Mouse (Mus musculus): Measurements from ENCODE around the gene Zbtb40.
A peak's percentile ranks its signal among the peaks of the same experiment; 100 is the strongest.

Gene Zbtb40

DNA sequence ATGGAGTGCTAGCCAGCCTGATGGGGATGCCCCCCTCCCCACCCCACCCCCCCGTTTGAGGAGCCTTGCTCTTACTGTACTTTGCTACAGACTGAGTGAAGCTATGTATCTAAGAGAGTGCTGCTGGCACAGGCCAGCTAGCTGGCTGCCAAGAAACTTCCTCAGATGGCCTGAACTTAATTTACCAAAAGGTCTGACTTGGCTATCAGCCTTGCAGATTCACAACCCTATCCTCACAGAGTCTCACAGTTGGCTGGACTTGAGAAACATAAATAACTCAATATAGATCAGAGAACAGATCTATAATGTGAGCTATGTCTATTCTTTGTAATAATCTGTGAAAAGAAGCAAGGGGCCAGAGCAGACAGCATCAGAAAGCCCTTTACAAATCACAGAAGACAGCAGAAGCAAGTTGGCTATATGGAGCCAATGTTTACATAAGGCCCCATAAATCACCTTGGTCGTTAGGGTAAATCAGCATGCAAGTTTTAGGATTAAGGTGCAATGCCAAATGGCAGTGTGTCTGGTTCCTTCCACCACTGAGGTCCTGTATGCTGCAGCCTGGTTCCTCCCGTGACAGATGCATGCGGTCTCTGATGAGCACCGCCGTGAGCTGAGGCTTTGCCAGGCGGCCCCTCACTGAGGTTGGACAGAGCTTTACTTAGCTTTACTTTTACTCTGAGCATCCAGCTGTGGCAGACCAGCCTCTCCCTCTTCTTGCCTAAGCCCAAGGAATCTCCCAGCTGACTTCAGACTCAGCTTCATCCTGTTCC is 15.3 kb downstream of the Zbtb40 start:
- DNase-seq (ENCODE audit: low spot score in 2 of 2): no peak

DNA sequence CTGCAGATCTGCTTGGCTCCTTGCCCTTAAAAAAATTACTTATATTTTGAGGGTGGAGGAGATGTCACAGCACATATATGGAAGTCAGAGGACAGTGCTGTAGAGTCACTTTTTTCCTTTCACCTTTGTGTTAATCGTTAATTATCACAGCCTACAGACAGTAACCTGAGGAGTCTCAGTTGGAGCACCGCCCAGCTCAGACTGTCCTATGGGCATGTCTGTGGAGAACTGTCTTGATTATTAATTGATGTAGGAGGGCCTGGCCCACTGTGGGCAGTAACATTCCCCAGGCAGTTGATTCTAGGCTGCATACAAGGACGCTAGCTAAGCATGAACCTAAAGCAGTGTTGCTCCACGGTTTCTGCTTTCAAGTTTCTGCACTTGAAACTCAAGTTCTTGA is 16.1 kb downstream of the Zbtb40 start:
- no peak for DNase-seq (ENCODE audit: low spot score in 2 of 2)

DNA sequence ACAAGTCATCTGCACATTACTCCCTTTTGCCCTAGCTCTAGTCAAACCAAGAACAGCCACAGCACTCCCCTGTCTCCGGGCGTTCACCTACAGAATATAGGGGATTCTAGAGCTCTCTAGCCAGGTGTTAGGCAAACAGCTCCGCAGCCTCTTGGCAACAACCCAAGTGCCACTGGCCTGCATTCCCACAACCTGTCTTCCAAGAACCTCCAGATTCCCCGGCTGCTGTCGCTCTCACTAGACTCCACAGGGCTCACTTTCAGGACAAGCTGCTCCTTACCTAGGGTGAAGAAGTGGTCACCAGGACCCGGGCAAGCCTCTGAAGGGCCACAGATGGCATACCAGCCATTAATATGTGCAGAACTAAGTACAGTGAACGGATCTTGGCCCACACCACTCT is 17.3 kb downstream of the Zbtb40 start:
- DNase-seq (ENCODE audit: low spot score in 2 of 2): no peak

DNA sequence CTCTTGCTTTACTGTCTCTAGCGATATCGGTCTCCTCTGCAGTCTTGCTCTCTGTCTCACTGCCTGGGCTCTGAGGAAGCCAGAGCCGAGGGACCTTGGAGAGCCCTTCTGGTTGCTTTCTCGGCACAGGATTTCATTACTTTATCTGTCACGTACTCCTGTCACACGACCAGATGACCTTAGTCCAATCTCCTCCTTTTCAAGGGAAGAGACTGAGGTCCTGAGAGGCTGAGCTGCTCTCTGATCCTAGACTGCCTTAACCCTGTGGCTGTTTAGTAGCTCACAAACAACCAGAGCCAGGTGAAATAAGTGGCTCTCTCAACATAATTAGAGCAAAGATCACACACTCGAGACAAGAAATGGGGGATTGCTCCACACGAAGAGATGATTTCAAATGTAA is 19.3 kb downstream of the Zbtb40 start:
- no peak for DNase-seq (ENCODE audit: low spot score in 2 of 2)

DNA sequence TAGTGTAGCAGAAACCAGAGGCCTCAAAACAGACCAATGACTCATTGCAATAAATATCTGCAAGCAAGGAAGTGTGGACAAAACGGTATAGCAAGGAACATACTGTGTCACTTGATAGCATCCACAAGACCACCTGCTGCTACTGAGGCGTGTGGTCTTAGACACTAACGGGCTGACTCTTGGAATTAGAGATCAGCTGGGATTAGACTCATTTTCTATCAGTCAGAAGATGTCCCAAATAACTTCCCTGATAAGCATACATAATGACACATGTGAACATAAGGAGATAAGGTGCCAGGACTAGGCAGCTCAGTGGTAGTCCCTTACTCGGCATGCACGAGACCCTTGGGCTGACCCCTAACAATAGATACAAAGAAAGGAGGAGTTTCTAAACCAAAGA is 21.6 kb downstream of the Zbtb40 start:
- no peak for DNase-seq (ENCODE audit: low spot score in 2 of 2)

DNA sequence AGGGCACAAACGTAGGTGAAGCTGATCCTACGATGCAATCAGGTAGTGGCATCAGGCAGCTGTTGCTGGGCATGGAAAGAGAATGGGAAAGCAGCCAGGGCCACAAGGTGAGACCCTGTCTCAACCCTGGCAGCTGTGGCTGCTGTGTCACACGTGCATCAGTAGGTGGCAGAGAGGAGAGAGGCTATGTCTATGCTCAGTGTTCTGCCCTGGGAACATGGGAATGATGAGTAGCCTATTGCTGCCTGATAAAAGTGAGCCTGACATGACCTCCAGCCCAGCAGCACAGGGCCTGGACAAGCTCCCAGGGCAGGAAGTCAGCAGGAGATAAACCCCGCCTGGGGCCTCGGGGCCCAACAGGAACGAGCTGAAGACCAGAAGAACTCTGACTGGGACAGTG is 23.0 kb downstream of the Zbtb40 start:
- no peak for DNase-seq (ENCODE audit: low spot score in 2 of 2)

DNA sequence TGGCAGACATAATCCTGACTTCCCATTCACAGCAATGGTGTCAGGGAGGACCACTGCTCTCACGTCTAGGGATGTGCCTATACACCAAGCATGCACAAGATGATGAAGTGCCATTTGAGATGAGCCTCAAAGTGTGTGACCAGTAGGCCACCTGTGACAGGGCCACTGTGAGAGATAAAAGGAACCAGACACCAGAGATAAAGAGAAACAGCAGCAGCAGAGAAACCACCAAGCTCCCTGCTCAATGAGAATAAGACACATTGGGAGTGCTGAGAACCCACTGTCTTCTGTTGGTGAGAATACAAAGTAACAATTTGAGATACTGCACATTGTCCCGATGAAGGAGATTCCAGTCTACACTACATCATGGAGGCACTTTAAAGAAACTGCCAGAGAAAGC is 23.5 kb downstream of the Zbtb40 start:
- no peak for DNase-seq (ENCODE audit: low spot score in 2 of 2)

DNA sequence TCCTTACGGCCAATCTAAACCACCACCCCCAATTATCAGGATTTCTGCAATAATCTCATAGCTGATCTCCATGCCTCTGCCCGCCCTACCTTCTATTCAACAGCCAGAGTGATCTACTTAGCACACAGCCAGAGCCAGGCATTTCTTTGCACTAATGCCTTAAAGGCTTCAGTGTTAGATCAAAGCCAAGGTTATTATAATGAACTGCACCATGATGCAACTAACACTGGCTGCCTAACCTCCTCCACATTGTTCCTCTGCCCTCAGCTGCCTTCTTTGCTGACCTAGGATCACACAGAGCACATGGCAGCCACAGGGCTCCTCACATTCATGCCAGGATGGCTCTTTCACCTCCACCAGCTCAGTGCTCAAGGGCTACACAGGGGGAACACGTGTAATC is 28.5 kb downstream of the Zbtb40 start:
- DNase-seq (ENCODE audit: low spot score in 2 of 2): no peak

DNA sequence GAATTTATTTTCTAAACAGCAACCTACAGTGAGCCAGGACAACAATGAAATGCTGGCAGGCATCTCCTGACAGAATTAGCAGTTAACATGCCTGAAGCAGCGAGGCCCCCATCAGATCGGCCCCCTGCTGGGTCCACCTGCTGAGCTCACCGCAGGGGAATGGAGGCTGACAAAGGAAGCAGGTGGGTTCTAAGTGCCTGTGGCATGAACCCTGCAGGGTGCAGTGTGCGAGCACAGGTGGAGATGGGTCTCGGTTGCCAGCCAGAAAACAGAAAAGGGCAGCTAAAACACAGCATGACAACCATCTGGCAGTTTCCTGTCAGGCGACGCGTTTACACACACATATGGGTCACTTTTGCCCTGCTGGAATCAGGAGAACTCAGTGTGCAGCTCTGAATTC is 32.7 kb downstream of the Zbtb40 start:
- DNase-seq (ENCODE audit: low spot score in 2 of 2): no peak

DNA sequence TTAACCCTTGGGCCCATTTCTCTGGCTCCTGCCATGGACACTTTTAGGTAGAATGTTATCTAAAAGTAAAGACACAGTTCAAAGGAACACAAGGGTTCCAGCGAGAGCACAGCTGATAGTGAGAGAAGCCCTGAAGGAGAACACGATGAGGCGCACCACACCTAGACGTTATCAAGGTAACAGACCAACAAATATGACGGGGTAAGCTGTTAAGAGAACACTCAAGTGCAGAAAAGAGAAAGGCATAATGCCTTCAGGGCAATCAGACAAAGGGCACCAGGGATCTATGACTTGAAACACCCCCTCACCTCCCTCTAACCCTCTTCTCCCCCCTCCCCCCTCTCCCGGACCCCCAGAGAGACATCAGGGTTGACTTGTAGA is 33.1 kb downstream of the Zbtb40 start:
- DNase-seq (ENCODE audit: low spot score in 2 of 2): no peak

DNA sequence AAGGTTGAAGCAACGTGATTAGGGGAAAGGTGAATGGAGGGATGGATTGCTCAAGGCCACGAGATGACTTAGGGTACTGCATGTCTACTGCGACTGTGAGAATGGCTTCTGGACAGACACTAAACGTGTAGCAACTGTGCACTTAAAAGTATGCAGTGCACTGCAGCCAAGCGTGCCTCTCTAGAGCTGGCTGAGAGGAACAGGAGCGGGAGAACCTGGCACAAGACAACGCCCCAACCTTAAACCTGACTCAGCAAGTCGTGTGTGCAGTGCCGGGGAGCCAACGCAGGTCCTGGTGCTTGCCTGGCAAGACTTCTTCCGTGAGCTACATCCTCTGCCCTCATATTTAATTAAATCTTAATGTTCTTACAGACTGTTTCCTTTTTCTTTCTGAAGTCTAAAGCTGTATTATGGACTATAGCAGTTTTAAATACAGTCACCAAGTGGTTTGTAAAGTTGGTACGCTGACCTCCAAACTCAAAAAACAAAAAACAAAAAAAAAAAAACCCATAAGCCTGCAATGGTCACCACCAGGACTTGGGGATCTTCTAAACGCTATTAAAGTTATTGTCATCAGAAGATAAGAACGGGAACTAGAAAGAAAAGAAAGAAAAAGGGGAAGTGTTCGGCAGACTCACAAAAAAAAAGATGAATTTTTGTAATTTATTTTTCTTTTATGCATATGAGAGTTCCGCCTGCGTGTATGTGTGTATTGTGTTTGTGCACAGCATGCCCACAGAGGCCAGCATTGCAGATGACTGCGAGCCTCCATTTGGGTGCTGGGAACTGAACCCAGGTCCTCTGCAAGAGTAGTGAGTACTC is 33.7 kb downstream of the Zbtb40 start:
- no peak for DNase-seq (ENCODE audit: low spot score in 2 of 2)

DNA sequence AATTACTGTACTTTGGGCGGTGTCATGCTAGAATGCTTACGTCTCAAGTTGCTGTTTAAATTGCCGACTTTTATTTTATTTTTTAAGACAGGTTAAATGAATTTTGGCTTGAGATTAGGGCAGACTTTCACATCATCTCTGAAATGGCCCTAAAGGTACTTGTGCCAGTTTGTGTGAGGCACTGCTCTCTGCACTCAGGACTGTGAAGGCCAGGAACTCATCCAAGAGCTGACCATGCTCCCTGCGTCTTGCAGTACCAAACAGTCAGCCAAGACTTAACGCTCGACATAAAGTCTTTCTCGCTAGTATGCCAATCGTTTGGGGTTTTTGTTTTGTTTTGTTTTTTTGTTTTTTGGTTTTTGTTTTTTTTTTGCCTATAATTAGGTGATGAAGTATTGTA is 34.5 kb downstream of the Zbtb40 start:
- no peak for DNase-seq (ENCODE audit: low spot score in 2 of 2)

DNA sequence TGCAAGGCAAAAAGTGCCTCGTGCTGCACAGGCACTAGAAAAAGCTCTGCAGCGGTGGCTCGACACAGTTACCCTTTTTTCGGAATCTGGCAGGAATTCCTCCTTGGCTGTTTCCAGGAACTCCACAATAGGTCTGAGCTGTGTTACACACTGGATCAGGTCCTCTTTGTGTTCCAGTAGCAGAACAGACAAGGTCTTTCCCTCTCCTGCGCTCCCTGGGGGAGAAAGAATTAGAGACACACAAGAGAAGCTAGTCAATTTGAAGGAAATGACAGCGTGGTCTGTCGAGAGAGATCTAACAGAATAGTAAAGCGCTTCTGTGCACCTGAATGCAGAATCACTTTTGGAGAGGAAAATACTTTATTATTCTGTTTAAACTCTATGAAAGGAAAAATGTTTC is 41.6 kb downstream of the Zbtb40 start:
- DNase-seq (ENCODE audit: low spot score in 2 of 2): no peak

DNA sequence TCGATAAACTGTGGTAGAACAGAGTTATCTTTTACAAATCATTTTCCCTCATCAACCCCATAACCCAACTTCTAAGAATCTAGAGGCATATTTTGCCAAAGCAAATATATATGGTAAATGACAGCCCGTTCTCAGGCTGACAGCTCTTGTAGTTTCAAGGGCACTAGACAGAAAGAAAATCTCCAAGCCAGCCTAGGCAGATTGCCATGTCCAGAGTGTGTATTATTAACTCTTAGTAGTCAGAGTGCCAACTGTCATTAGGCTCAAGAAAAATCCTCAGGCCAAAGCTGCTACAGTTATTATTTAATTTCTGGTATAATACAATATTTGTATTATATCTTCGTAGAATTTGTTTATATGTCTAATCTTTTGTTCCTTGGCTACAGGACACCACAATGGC is 46.8 kb downstream of the Zbtb40 start:
- DNase-seq (ENCODE audit: low spot score in 2 of 2): no peak

DNA sequence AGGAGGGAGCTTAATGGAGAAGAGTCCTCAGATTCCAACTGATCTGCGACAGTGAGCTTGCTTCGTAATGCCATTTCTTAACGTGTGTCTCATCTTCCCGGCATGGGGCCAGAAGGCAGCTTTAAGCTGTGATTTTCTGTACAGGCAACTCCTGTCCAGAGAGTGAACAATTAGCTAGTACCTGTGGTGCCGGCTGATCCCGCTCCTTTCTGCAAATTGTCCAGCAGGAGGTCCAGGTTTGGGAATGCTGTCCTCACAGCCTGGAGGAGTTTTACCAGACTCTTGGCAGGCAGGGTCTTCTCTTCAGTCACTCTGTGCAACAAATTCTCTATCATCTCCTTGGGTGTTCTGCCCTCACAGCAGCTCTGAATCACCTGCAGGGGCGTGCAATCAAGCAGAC is 47.6 kb downstream of the Zbtb40 start:
- DNase-seq (ENCODE audit: low spot score in 2 of 2): no peak

DNA sequence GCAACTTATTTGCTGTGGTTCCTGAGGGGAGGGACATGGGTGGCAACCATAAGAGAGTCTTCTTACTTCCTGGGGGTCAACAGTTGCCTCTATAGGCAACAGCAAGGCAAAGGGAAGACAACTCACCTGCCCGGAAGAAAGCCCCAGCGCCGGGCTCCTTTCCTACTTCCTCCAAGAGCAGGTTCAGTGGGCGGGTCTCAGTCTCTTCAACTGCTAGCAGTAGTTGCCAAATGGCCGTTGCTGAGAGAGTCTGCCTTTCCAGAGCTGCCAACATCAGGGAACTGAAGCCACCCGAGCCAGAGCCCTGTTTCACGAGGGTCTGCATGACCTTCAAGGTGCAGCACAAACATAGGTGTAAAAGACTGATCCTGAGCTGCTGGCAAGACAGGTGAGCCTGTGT is 50.2 kb downstream of the Zbtb40 start:
- DNase-seq (ENCODE audit: low spot score in 2 of 2): no peak

DNA sequence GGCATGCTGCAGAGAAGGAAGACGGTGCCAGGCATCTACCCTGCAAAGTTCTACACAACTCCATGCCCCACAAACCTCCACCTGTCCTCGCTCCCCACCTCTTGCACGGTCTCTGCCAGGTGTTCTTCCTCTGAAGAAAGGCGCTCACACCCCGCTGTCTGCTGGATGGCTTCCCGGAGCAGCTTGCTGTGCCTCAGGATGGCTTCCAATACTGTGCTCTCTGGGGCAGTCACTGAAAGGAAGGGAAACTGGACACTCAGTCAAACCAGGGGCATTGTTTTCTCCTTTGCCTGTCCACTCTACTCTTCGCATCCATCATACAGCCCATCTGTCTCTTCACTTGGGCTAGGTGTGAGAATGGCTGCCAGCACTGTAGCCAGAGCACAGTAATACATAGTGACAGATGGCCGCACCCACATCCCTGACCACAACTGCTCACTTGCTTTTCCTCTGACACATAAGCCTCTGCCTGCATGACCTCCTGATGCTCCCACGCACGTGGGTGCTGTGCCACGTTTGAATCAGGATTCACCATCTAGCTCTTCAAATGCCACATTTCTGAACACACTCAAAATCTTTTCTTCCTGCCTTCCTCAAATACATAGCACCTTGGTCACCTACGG is 50.8 kb downstream of the Zbtb40 start:
- peak in 1 of 2 experiments; percentile 3 for DNase-seq (ENCODE audit: low spot score in 2 of 2)

DNA sequence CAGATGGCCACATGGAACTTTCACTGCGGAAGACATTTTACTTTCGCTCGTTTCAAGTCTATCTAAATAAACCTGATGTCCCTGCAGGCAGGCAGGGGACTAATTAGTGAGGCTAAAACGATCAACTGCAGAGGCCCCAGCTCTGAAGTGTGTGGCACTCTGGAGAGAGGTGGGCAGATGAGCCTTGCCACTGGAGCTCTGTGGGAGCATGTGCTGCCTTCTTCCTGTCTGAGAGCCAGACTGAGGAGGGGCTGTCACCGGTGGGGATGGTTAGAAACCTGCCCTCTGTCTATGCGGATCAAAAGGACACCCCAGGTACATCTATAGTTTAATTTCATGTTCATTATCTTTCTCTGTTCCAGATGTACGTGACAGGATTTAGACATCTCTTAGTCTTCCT is 51.7 kb downstream of the Zbtb40 start:
- no peak for DNase-seq (ENCODE audit: low spot score in 2 of 2)

DNA sequence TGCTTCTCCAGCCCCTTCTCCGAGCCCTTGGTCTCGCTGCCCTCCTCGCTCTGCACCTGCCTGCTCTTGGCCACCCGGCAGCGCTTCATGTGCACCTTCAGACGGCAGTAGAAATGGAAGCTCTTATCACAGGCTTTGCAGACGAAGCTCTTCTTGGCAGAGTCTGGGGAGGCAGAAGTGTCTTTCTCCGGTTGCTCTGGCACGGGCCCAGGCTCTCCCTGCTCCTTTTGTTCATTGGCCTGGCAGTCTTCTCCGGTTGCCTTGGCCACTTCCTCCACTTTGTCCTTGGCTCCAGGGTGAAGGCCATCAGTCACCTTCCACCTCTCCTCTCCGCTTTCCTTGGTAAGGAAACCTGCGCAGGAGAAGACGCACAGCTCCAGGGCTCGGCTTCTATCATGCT is 53.2 kb downstream of the Zbtb40 start:
- DNase-seq (ENCODE audit: low spot score in 2 of 2): no peak

DNA sequence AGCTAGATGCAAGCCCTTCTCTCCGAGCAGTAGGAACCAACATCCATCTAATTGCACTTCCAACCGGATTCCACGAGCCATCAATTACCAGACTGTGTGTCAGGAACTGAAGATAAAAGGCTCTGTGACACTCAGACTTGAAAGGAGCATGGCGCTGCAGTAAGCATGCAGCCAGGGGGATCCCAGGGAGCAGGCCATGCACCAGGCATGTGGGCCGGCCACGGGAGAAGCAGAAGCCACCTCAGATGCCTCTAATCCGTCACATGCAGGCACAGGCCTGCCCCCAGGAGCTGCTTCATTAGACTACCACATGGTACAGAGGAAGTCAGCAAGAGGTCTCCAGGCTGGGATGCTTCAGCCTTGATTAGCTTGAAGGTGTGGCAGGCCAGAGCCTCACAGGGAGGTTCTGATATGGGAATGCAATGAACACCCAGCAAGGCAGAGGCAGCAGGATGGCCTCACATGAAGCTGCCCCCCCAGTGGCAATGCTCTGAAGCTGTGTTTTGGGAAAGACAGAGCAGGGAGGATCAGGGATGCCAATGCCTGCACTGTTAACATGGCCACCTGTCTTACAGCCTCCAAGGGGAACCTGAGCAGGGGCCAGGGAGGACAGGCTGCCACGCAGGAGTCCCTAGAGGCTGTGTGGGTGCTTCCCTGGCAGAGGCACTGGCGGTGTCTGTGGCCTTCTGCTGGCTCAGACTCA is 66.5 kb downstream of the Zbtb40 start:
- no peak for DNase-seq (ENCODE audit: low spot score in 2 of 2)

DNA sequence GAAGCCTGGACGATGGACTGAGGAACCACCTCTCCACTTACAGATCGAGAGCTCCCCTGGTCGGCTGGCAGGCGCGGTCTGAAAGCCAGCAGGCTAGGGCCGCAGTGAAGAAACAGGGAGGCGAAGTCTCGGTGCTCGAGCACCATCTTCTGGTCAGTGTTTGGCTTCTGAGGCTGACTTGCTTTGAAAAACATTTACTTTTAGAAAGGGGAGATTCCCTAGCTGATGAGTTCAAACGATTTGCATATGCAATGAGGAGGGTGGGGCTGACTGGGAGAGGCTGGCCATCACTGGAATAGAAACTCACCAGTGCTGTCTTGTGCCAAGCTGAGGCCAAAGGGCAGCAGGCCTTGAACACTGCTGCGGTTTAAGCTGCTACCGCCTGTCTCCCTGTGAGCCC is 67.3 kb downstream of the Zbtb40 start:
- DNase-seq (ENCODE audit: low spot score in 2 of 2): no peak

DNA sequence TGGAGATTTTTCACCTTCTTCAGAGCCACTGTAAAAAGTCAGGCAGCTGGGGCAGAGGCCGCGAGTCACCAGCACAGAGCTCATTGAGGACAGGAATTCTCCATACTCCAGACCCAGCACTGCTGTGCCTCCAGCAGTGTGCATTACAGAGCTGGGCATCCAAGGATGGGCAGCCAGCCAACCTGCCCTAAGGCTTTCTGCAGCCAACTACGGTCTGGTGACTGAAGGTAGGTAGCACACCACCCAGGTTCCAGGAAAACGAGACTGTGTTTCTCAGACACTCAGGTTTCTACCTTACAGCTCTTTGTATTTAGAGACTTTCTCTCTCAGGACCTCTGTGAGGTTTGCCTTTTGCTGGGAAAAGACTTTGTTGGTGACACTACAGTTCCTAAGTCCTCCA is 67.7 kb downstream of the Zbtb40 start:
- no peak for DNase-seq (ENCODE audit: low spot score in 2 of 2)

All from natural killer cell, adult 2 months (primary cell).